Mouse (Mus musculus) cerebellum, adult (tissue): ENCODE measurements around the gene Daxx.
"Not testable (repeated sequence)": the region's sequence is repeated elsewhere in the genome, so short reads cannot be mapped to it uniquely, and the experiment has no call there.

Experiments used
- ATAC-seq: cut with Nextera tagmentation; 2 replicates; pipeline ENCODE4 v1.9.2; 2017; ENCODE audit warnings: mild to moderate bottlenecking, moderate library complexity, mixed read lengths; ENCODE audit not compliant: insufficient number of reproducible peaks, low FRiP score, low TSS enrichment

Daxx gene

DNA sequence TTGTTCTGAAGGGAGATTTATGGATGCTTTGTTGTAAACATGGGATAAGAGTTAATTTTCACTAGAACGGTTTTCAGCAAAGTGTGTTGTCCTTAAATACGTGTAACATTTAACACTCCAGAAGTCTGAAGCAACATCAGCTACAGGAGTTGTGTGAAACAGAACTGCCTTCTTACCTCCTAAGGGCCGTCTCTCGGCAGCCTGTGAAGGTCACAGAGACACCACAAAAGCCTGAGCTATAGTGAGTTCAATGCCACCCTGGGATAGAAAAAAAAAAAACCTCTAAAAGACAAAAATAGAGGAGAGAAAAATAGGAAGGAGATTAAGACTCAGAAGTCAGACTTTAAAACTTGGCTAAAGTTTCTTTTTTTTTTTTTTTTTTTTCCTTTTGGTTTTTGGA, 7.1 kb upstream of the Daxx start:
- ATAC-seq: no peak

DNA sequence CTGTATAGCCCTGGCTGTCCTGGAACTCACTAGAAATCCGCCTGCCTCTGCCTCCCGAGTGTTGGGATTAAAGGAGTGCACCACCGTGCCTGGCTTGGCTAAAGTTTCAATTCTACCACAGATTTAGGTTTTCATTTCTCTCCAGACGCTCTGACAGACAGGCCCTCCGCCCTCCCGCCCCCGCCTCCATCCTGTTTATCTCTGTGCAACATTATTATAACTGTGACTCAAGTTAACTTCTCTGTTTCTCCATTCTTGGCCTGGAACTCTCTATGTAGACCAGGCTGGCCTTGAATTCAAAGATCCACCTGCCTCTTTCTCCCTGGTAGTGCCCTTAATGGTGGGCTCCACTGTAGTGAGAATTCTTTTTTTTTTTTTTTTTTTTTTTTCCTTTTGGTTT, 6.7 kb upstream of the Daxx start:
- ATAC-seq: no peak

DNA sequence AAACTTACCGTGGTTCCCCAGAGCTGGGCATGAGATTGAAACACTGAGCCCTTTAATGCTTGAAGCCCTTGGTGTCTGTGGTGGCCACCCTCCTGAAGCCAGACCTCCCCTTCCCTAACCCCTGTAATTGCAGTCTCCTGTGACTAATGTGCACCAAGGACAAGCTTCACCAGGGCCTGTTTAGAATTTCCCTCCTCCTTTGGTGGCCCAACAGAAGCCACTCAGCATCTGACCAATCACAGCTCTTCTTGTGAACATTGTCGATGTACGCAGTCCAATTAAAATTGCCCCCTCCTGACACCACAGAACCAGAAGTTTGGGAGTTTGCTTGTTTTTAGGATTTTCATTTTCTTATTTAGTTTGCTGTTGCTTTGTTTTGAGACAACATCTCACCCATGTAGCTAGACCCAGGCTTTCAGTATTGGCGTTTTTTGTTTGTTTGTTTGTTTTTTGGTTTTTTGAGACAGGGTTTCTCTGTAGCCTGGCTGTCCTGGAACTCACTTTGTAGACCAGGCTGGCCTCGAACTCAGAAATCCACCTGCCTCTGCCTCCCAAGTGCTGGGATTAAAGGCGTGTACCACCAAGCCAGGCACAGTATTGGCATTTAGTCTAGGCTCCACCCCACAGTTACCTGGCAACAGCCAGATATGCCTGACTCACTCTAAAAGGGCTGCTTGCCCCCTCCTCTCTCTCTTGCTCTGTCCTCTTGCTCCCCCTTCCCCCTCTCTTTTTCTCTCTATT, 5.1 kb upstream of the Daxx start:
- ATAC-seq: not testable (repeated sequence)

DNA sequence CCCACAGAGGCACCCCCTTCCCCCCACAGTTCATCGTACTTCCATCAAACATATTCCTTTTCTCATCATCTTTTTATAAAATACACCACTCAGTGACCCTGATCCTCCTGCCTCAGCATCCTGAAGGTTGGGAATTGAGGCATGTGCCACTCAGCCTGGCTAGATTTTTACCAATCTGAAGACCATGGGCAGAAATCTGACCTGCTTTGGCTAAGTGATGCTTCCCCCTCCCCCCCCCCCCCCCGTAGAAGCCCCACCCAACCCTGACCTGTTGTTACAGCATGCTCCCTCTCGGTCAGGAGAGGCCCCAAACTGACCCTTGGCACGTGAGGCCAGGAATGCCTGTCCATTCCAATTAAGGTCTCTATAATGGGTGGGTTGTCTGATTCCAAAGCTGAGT, 4.4 kb upstream of the Daxx start, which contains the start of gene Platr17:
Gene Platr17, plus strand, starts transcription at position 301 of the 400 bp plus-strand sequence.
- not testable (repeated sequence) for ATAC-seq

DNA sequence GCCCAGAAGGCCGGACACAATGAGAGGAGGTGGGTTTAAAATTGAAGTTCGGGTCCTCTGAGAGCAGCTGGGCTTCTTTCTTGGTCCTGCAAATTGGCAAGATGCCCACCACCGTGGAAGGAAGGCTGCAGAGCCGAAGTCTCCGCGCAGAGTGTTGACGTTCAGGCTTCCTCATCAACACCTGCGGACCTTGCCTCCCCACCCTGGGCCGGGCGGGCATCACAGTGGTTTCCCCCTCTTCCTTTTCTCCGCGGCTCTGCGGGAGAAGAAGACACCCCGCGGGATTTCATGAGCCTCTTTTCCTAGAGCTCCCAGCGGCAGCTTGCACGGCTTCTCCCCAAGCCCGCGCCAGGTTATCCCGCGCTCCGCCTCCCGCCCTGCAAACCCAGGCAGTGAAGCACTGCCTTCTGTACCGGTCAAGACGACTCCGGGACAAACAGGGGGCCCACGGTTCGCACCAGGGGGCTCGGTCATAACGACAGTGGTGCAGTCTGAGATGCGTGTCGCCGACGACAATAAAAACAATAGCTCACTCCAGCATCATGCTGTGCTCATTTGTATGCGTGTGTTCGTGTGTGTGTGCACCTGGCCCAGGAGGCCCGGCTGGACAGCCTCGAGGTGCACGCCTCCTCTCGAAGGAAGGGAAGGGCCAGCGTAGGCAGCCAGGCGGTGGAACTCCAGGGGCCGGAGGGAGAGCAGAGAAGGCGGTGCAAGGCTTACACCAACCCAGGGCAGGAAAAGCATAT, 710 bp upstream of the Daxx start:
- peak; percentile 36; the same call in 1 of the 2 replicates for ATAC-seq

DNA sequence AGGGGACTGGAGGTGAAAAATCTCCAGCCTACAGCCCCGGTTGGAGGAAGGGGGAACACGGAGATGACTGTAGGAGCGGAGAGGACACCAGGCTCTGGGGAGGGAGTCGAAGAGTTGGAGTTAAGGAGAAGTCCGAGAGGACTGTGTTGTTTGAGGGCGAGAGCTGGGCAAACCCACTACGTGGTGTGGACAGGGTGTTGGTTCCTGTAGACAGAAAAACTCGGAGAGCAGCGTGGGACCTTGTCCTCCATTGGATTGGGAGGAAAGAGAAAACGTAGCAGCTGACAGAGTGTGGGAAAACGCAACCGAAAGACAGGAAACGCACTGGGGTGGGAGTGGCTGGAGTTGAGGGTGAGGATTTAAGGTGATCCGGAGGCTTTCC, 646 bp downstream of the Daxx start:
- ATAC-seq: no peak

DNA sequence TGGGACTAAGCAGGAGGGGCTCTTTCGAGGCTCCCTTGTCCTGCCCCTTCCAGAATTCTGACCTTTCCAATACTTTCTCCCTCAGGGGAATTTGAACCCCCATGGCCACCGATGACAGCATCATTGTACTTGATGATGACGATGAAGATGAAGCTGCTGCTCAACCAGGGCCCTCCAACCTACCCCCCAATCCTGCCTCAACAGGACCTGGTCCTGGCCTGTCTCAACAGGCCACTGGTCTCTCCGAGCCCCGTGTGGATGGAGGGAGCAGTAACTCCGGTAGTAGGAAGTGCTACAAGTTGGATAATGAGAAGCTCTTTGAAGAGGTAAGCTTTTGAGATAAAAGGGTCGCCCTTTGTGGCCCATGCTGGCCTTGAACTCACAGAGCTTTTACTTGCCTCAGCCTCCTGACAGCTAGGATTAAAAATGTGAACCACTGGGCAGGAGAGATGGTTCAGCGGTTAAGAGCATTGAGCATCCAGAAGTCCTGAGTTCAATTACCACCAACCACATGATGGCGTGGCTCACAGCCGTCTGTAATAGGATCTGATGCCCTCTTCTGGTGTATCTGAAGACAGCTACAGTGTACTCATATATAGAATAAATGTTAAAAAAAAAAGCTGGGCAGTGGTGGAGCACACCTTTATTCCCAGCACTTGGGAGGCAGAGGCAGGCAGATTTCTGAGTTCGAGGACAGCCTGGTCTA, 1.3 kb downstream of the Daxx start:
- no peak for ATAC-seq

DNA sequence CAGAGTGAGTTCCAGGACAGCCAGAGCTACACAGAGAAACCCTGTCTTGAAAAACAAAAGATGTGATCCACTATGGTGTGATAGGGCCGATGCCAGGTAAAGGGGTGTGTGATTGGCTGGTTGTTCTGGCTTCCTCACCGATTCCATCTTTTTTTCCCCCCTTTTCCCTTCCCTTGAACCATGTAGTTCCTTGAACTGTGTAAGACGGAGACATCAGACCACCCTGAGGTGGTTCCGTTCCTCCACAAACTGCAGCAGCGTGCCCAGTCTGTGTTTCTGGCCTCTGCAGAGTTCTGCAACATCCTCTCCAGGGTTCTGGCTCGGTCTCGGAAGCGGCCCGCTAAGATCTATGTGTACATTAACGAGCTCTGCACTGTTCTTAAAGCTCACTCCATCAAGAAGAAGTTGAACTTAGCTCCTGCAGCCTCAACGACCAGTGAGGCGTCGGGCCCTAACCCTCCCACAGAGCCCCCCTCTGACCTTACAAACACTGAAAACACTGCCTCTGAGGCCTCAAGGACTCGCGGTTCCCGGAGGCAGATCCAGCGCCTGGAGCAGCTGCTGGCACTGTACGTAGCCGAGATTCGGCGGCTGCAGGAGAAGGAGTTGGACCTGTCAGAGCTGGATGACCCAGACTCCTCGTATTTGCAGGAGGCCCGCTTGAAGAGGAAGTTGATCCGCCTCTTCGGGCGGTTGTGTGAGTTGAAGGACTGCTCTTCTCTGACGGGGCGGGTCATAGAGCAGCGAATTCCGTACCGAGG, 2.0 kb downstream of the Daxx start:
- no peak for ATAC-seq

DNA sequence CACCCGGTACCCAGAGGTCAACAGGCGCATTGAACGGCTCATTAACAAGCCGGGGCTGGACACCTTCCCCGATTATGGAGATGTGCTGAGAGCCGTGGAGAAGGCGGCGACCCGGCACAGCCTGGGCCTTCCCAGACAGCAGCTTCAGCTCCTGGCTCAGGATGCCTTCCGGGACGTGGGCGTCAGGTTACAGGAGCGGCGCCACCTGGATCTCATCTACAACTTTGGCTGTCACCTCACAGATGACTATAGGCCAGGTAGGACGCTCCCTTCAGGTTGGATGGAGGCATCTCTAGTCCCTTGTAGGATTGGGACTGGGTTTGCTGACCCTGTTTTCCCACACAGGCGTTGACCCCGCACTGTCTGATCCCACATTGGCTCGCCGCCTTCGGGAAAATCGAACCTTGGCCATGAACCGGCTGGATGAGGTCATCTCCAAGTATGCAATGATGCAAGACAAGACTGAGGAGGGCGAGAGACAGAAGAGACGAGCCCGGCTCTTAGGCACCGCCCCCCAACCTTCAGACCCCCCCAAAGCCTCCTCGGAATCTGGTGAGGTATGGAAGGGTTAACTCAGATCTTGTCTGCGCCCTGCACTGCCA, 2.7 kb downstream of the Daxx start:
- no peak for ATAC-seq

DNA sequence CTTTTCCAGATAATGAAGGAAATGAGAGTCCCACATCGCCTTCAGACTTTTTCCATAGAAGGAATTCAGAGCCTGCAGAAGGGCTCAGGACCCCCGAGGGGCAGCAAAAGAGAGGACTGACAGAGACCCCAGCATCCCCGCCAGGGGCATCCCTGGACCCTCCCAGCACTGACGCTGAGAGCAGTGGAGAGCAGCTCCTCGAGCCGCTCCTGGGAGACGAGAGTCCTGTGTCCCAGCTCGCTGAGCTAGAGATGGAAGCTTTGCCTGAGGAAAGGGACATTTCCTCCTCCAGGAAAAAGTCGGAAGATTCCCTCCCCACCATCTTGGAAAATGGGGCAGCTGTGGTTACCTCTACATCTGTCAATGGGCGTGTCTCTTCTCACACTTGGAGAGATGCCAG, 4.0 kb downstream of the Daxx start:
- no peak for ATAC-seq

DNA sequence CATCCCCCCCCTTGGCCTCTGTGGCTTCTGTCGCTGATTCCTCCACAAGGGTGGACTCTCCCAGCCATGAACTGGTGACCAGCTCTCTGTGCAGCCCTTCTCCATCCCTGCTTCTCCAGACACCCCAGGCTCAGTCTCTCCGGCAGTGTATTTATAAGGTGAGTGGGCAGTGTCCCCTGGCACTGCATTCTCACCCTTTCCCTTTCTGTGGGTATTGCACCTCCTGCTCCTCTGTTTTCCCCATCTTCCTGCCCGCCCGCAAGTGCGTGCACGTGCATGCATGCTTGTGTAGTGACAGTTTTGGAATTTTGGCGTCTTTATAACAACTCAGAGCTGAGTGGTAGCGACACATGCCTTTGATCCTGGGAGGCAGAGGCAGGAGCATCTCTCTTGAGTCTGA, 4.7 kb downstream of the Daxx start:
- ATAC-seq: no peak

DNA sequence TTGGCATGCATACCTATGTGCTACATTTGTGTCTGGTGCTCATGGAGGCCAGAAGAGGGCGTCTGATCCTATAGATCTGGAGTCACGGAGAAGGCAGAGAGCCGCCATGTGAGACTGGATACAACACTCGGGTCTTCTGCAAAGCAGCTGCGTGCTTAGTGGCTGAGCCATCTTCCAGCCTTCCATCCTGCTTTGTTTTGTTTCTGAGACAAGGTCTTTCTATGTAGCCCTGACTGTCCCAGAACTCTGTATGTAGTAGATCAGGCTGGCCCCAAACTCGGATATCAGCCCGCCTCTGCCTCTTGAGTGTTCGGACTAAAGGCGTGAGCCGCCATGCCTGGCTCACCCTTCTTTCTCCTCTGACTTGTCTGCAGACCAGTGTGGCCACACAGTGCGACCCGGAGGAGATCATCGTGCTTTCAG, 5.8 kb downstream of the Daxx start:
- ATAC-seq: no peak

DNA sequence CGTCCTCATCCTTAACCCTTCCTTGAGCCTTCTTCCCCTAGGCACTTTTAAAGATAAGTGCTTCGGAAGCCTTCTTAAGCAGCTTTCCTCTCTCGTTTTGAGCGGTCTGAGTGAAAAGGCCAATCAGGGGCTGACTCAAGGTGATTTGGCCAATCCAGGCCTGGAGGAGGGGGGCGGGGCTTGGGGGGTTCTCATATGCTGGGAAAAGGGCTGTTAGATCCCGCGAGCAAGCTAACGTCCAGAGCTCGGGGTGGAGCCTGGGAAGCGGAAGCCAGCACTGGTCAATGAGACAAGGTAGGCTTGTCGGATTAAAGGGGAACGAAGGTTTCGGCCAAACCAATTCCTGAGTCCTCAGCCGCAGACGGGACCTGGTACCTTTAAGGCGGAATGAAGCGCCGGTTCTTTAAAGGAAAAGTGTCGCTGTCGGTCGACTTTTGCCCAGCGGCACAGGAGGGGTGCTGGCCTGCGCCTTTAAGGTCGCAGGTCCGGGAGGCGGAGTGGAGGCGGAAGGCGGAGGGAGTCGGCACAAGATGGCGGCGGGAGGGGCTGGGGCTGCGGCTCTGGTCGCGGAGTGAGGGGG, 6.5 kb downstream of the Daxx start, which contains the start of the genes Tapbp and Zbtb22:
Gene Tapbp, plus strand, starts transcription at position 229 of the 580 bp plus-strand sequence.
Gene Zbtb22, plus strand, starts transcription at position 234 of the 580 bp plus-strand sequence.
- peak; percentile 92 for ATAC-seq

DNA sequence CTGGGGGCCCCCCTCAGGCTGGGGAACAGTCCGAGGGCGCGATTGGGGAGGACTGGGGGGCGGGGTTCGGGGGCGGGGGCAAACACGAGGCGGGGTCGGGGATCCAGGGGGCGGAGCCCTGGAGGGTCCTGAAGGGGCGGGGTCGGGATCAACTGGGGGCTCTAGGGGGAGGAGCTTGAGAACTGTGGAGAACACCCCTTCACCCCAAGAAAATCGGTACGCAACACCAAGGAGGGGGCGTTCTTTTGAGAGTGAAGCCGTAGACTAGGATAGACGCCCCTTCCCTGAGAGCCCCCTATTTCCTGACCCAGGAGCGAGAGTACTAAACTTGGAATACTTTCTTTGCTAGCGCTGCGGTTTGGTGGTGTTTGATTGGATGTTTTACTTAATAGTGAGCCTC, 7.1 kb downstream of the Daxx start:
- no peak for ATAC-seq

DNA sequence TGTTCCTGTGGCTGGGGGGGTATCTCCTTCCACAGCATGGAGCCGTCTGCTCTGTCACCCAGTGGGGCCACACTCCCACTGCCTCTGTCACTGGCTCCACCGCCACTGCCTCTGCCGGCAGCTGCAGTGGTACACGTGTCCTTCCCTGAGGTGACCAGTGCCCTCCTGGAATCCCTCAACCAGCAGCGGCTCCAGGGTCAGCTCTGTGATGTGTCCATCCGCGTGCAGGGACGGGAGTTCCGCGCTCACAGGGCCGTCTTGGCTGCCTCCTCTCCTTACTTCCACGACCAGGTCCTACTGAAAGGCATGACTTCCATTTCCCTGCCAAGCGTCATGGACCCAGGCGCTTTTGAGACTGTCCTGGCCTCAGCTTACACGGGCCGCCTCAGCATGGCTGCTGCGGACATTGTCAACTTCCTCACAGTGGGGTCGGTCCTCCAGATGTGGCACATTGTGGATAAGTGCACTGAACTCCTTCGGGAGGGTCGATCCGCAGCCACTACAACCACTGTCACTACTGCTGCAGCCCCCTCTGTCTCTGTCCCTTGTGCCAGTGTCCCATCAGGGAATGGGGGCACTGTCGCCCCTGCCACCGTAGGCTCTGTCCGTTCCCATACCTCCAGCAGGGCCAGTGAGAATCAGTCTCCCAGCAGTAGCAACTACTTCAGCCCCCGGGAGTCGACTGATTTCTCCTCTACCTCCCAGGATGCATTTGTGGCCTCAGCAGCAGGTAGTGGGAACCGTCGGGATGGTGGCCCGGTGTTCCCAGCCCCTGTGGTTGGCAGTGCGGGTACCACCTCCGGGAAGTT, 7.8 kb downstream of the Daxx start:
- ATAC-seq: no peak

DNA sequence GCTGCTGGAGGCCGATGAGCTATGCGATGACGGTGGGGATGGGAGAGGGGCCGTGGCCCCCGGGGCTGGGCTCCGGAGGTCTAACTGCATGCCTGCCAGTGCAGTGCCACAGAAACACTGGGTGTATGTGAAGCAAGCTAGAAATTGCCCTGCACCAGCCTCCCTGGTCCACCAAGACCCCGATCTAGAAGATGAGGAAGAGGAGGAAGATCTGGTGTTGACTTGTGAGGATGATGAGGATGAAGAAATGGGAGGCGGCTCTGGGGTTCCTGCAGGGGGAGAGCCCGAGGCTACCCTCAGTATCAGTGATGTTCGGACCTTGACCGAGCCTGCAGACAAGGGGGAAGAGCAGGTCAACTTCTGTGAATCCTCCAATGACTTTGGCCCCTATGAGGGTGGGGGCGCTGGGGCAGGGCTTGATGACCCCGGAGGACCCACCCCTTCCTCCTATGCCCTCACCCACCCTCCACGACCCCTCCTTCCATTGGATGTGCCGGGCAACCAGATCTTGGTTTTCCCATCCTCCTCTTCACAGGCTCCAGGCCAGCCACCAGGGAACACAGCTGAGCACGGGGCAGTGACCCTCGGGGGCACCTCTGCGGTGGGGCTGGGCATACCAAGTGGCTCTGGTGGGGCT, 8.6 kb downstream of the Daxx start:
- no peak for ATAC-seq

DNA sequence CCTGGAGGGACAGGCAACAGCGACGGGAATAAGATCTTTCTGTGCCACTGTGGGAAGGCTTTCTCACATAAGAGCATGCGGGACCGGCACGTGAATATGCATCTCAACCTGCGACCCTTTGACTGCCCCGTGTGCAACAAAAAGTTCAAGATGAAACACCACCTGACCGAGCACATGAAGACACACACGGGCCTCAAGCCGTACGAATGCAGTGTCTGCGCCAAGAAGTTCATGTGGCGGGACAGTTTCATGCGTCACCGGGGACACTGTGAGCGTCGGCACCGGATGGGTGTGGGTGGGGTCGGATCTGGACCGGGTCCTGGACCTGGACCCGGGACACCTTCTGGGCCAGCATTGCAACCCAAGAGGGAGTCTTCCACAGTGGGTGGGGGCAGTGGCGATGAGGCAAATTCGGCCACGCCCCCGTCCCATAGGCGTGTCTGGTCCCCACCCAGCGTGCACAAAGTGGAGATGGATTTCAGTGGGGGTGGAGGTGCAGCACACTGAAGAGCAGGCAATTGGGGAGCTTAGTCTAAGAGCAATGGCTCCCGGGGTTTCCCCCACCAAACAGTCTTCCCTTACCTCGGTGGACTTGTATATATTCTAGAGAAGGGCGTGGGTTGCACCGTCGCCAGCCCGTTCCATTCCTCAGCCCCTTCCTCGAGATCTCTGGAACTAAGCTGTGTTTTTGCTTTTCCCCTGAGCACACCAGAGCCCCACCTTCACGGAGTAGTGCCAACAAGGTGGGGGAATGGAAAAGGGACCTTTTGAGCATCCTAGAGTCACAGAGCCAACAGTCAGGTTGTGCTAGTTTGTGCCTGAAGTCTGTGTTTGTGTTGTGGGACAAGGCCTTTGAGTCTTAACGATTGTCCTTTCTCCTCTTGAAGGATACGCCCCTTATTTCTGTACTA, 9.3 kb downstream of the Daxx start:
- no peak for ATAC-seq
